Mouse (Mus musculus): Measurements from ENCODE around the gene Efcab6. TPM values are rescaled to one million over a fixed set of nuclear protein-coding genes. Genes with fewer than 3 reads are reported as not detected.

The Efcab6 gene
- polyA plus RNA-seq, 1 experiment from 2014 or later = 0.16 TPM

- no peak for ATAC-seq (ENCODE audit: low FRiP score, low TSS enrichment)
- H3K27ac ChIP-seq (ENCODE audit: low read length) = no peak overlapping the region
- H3K27me3 ChIP-seq (ENCODE audit: insufficient read depth, low read length) = peaks cover 74% of the 10 kb centered on the region
- peak overlapping the region; percentile 4; the same call in 1 of the 2 replicates for H3K4me2 ChIP-seq (replicated peaks; ENCODE audit: low read depth, low read length)
- WGBS = 5% methylated on average over 16 of the region's 16 CpGs
- no peaks in the 10 kb centered on the region for H3K36me3 ChIP-seq (ENCODE audit: insufficient read depth, low read length)
- H3K4me1 ChIP-seq (ENCODE audit: insufficient read depth, low read length) = no peaks in the 10 kb centered on the region
- no peak overlapping the region for H3K9ac ChIP-seq (replicated peaks; ENCODE audit: low read length)
- H3K4me3 ChIP-seq (ENCODE audit: low read length) = no peak overlapping the region
- peaks cover 6% of the 10 kb centered on the region for H3K9me3 ChIP-seq (ENCODE audit: low read length)
Observed at GRCm38 (mm10) chr15:84069455-84070050, 4.4 kb upstream of the Efcab6 start.

- peaks cover 59% of the 10 kb centered on the region for H3K27me3 ChIP-seq (ENCODE audit: insufficient read depth, low read length)
- no peaks in the 10 kb centered on the region for H3K4me1 ChIP-seq (ENCODE audit: insufficient read depth, low read length)
- H3K36me3 ChIP-seq (ENCODE audit: insufficient read depth, low read length) = no peaks in the 10 kb centered on the region
- no peak overlapping the region for H3K4me3 ChIP-seq (ENCODE audit: low read length)
- H3K9me3 ChIP-seq (ENCODE audit: low read length) = peaks cover 6% of the 10 kb centered on the region
- ATAC-seq (ENCODE audit: low FRiP score, low TSS enrichment) = no peak
- 68% methylated on average over 4 of the region's 4 CpGs for WGBS
- H3K27ac ChIP-seq (ENCODE audit: low read length) = no peak overlapping the region
- H3K9ac ChIP-seq (replicated peaks; ENCODE audit: low read length) = no peak overlapping the region
- no peak overlapping the region for H3K4me2 ChIP-seq (replicated peaks; ENCODE audit: low read depth, low read length)
Observed at GRCm38 (mm10) chr15:84065701-84066100, 522 bp upstream of the Efcab6 start.

- Histone ChIP-seq H3K4me2 (replicated peaks; ENCODE audit: low read depth, low read length) (no peak overlapping the region), H3K9me3 (ENCODE audit: low read length) (no peaks in the 10 kb centered on the region), H3K4me3 (ENCODE audit: low read length) (no peak overlapping the region), H3K27me3 (ENCODE audit: insufficient read depth, low read length) (0 out of 2 replicates have a peak, but pooled peaks cover 8% of the 10 kb centered on the region), H3K9ac (replicated peaks; ENCODE audit: low read length) (no peak overlapping the region), H3K27ac (ENCODE audit: low read length) (no peak overlapping the region), H3K4me1 (ENCODE audit: insufficient read depth, low read length) (no peaks in the 10 kb centered on the region), H3K36me3 (ENCODE audit: insufficient read depth, low read length) (no peaks in the 10 kb centered on the region)
- 84% methylated on average over 6 of the region's 6 CpGs for WGBS
- ATAC-seq (ENCODE audit: low FRiP score, low TSS enrichment) = no peak
Observed at GRCm38 (mm10) chr15:84058841-84059240, 6.3 kb downstream of the Efcab6 start.

- no peak for ATAC-seq (ENCODE audit: low FRiP score, low TSS enrichment)
Observed at GRCm38 (mm10) chr15:84056083-84056482, 9.1 kb downstream of the Efcab6 start.

GRCm38 (mm10) chr15:84053859-84054258 is 11.3 kb downstream of the Efcab6 start:
- no peak for ATAC-seq (ENCODE audit: low FRiP score, low TSS enrichment)
- Histone ChIP-seq H3K4me3 (ENCODE audit: low read length) (no peak overlapping the region), H3K36me3 (ENCODE audit: insufficient read depth, low read length) (no peaks in the 10 kb centered on the region), H3K4me2 (replicated peaks; ENCODE audit: low read depth, low read length) (no peak overlapping the region), H3K9me3 (ENCODE audit: low read length) (no peaks in the 10 kb centered on the region), H3K27ac (ENCODE audit: low read length) (no peak overlapping the region), H3K9ac (replicated peaks; ENCODE audit: low read length) (no peak overlapping the region), H3K4me1 (ENCODE audit: insufficient read depth, low read length) (no peaks in the 10 kb centered on the region), H3K27me3 (ENCODE audit: insufficient read depth, low read length) (0 out of 2 replicates have a peak, but pooled peaks cover 5% of the 10 kb centered on the region)
- 42% methylated on average over 9 of the region's 9 CpGs for WGBS

More at GRCm38 (mm10) chr15:84056083-84056482, 9.1 kb downstream of the Efcab6 start:
- Histone ChIP-seq H3K4me1 (ENCODE audit: insufficient read depth, low read length) (no peaks in the 10 kb centered on the region), H3K27me3 (ENCODE audit: insufficient read depth, low read length) (0 out of 2 replicates have a peak, but pooled peaks cover 5% of the 10 kb centered on the region), H3K36me3 (ENCODE audit: insufficient read depth, low read length) (no peaks in the 10 kb centered on the region), H3K9me3 (ENCODE audit: low read length) (no peaks in the 10 kb centered on the region), H3K4me2 (replicated peaks; ENCODE audit: low read depth, low read length) (no peak overlapping the region), H3K27ac (ENCODE audit: low read length) (no peak overlapping the region), H3K4me3 (ENCODE audit: low read length) (no peak overlapping the region), H3K9ac (replicated peaks; ENCODE audit: low read length) (no peak overlapping the region)
- WGBS = 61% methylated on average over 5 of the region's 5 CpGs

- Histone ChIP-seq H3K4me2 (replicated peaks; ENCODE audit: low read depth, low read length) (no peak overlapping the region), H3K9ac (replicated peaks; ENCODE audit: low read length) (no peak overlapping the region), H3K4me1 (ENCODE audit: insufficient read depth, low read length) (no peaks in the 10 kb centered on the region), H3K9me3 (ENCODE audit: low read length) (no peaks in the 10 kb centered on the region), H3K27me3 (ENCODE audit: insufficient read depth, low read length) (0 out of 2 replicates have a peak, but pooled peaks cover 5% of the 10 kb centered on the region), H3K36me3 (ENCODE audit: insufficient read depth, low read length) (no peaks in the 10 kb centered on the region), H3K4me3 (ENCODE audit: low read length) (no peak overlapping the region), H3K27ac (ENCODE audit: low read length) (no peak overlapping the region)
- ATAC-seq (ENCODE audit: low FRiP score, low TSS enrichment) = no peak
- 92% methylated on average over 4 of the region's 4 CpGs for WGBS
Observed at GRCm38 (mm10) chr15:84053240-84053639, 11.9 kb downstream of the Efcab6 start.

- H3K9me3 ChIP-seq (ENCODE audit: low read length) = no peaks in the 10 kb centered on the region
- no peak overlapping the region for H3K27ac ChIP-seq (ENCODE audit: low read length)
- no peak overlapping the region for H3K9ac ChIP-seq (replicated peaks; ENCODE audit: low read length)
- H3K4me2 ChIP-seq (replicated peaks; ENCODE audit: low read depth, low read length) = no peak overlapping the region
- no peak for ATAC-seq (ENCODE audit: low FRiP score, low TSS enrichment)
- H3K36me3 ChIP-seq (ENCODE audit: insufficient read depth, low read length) = no peaks in the 10 kb centered on the region
- WGBS = 78% methylated on average over 9 of the region's 9 CpGs
- 0 out of 2 replicates have a peak, but pooled peaks cover 5% of the 10 kb centered on the region for H3K27me3 ChIP-seq (ENCODE audit: insufficient read depth, low read length)
- H3K4me3 ChIP-seq (ENCODE audit: low read length) = no peak overlapping the region
- no peaks in the 10 kb centered on the region for H3K4me1 ChIP-seq (ENCODE audit: insufficient read depth, low read length)
Observed at GRCm38 (mm10) chr15:84052390-84052789, 12.8 kb downstream of the Efcab6 start.

- no peaks in the 10 kb centered on the region for H3K4me1 ChIP-seq (ENCODE audit: insufficient read depth, low read length)
- H3K4me2 ChIP-seq (replicated peaks; ENCODE audit: low read depth, low read length) = no peak overlapping the region
- H3K9me3 ChIP-seq (ENCODE audit: low read length) = peaks cover 7% of the 10 kb centered on the region; the same call in 1 of the 2 replicates
- no peak overlapping the region for H3K4me3 ChIP-seq (ENCODE audit: low read length)
- H3K27me3 ChIP-seq (ENCODE audit: insufficient read depth, low read length) = 0 out of 2 replicates have a peak, but pooled peaks cover 5% of the 10 kb centered on the region
- no peak overlapping the region for H3K9ac ChIP-seq (replicated peaks; ENCODE audit: low read length)
- ATAC-seq (ENCODE audit: low FRiP score, low TSS enrichment) = no peak
- 45% methylated on average over 7 of the region's 7 CpGs for WGBS
- no peak overlapping the region for H3K27ac ChIP-seq (ENCODE audit: low read length)
- no peaks in the 10 kb centered on the region for H3K36me3 ChIP-seq (ENCODE audit: insufficient read depth, low read length)
Observed at GRCm38 (mm10) chr15:84049570-84049969, 15.6 kb downstream of the Efcab6 start.

- WGBS = 92% methylated on average over 6 of the region's 6 CpGs
- Histone ChIP-seq H3K4me1 (ENCODE audit: insufficient read depth, low read length) (no peaks in the 10 kb centered on the region), H3K4me3 (ENCODE audit: low read length) (no peak overlapping the region), H3K36me3 (ENCODE audit: insufficient read depth, low read length) (no peaks in the 10 kb centered on the region), H3K9me3 (ENCODE audit: low read length) (peaks cover 13% of the 10 kb centered on the region; the same call in 1 of the 2 replicates), H3K27me3 (ENCODE audit: insufficient read depth, low read length) (no peaks in the 10 kb centered on the region), H3K4me2 (replicated peaks; ENCODE audit: low read depth, low read length) (no peak overlapping the region), H3K27ac (ENCODE audit: low read length) (no peak overlapping the region), H3K9ac (replicated peaks; ENCODE audit: low read length) (no peak overlapping the region)
- ATAC-seq (ENCODE audit: low FRiP score, low TSS enrichment) = no peak
Observed at GRCm38 (mm10) chr15:84045562-84045961, 19.6 kb downstream of the Efcab6 start.

GRCm38 (mm10) chr15:84037067-84037466 is 28.1 kb downstream of the Efcab6 start:
- Histone ChIP-seq H3K9me3 (ENCODE audit: low read length) (no peaks in the 10 kb centered on the region), H3K4me1 (ENCODE audit: insufficient read depth, low read length) (no peaks in the 10 kb centered on the region), H3K4me3 (ENCODE audit: low read length) (no peak overlapping the region), H3K27ac (ENCODE audit: low read length) (no peak overlapping the region), H3K4me2 (replicated peaks; ENCODE audit: low read depth, low read length) (no peak overlapping the region), H3K9ac (replicated peaks; ENCODE audit: low read length) (no peak overlapping the region), H3K27me3 (ENCODE audit: insufficient read depth, low read length) (no peaks in the 10 kb centered on the region), H3K36me3 (ENCODE audit: insufficient read depth, low read length) (no peaks in the 10 kb centered on the region)
- ATAC-seq (ENCODE audit: low FRiP score, low TSS enrichment) = no peak
- WGBS = 81% methylated on average over 5 of the region's 5 CpGs
